Mouse (Mus musculus): Measurements from ENCODE around the gene Ing4. TPM values are rescaled to one million over a fixed set of nuclear protein-coding genes. Genes with fewer than 3 reads are reported as not detected.
A peak's percentile ranks its signal among the peaks of the same experiment; 100 is the strongest.

The Ing4 gene
- polyA plus RNA-seq, 1 experiment from 2014 or later = 134 TPM

GRCm38 (mm10) chr6:124999091-124999490, 40.5 kb upstream of the Ing4 start:
- Histone ChIP-seq H3K27me3 (ENCODE audit: control insufficient read depth, insufficient read depth, low read length) (peaks cover 64% of the 10 kb centered on the region), H3K9ac (ENCODE audit: low read length) (no peak overlapping the region), H3K27ac (replicated peaks; ENCODE audit: low read depth, low read length) (no peak overlapping the region), H3K4me3 (ENCODE audit: low read depth, low read length) (no peak overlapping the region), H3K4me1 (ENCODE audit: control insufficient read depth, insufficient read depth, low read length) (0 out of 2 replicates have a peak, but pooled peaks cover 3% of the 10 kb centered on the region), H3K9me3 (ENCODE audit: control insufficient read depth, low read length) (no peaks in the 10 kb centered on the region), H3K36me3 (ENCODE audit: control insufficient read depth, insufficient read depth, low read length) (no peaks in the 10 kb centered on the region), H3K4me2 (ENCODE audit: low read depth, severe bottlenecking) (no peak overlapping the region)
- DNase-seq (ENCODE audit: low spot score) = no peak
- no peak for ATAC-seq (ENCODE audit: insufficient number of reproducible peaks, low FRiP score, low TSS enrichment, low read depth)
- whole genome bisulfite sequencing = 27% methylated on average over 14 of the region's 14 CpGs

- ATAC-seq (ENCODE audit: insufficient number of reproducible peaks, low FRiP score, low TSS enrichment, low read depth) (no peak), DNase-seq (ENCODE audit: low spot score) (no peak)
- Histone ChIP-seq H3K4me2 (ENCODE audit: low read depth, severe bottlenecking) (no peak overlapping the region), H3K36me3 (ENCODE audit: control insufficient read depth, insufficient read depth, low read length) (no peaks in the 10 kb centered on the region), H3K9ac (ENCODE audit: low read length) (no peak overlapping the region), H3K4me1 (ENCODE audit: control insufficient read depth, insufficient read depth, low read length) (0 out of 2 replicates have a peak, but pooled peaks cover 3% of the 10 kb centered on the region), H3K4me3 (ENCODE audit: low read depth, low read length) (no peak overlapping the region), H3K9me3 (ENCODE audit: control insufficient read depth, low read length) (no peaks in the 10 kb centered on the region), H3K27me3 (ENCODE audit: control insufficient read depth, insufficient read depth, low read length) (peaks cover 61% of the 10 kb centered on the region), H3K27ac (replicated peaks; ENCODE audit: low read depth, low read length) (no peak overlapping the region)
- 26% methylated on average over 10 of the region's 10 CpGs for WGBS
Measured at GRCm38 (mm10) chr6:124999546-124999945, 40.0 kb upstream of the Ing4 start.

GRCm38 (mm10) chr6:125003706-125004105, 35.9 kb upstream of the Ing4 start:
- Histone ChIP-seq H3K27me3 (ENCODE audit: control insufficient read depth, insufficient read depth, low read length) (peaks cover 26% of the 10 kb centered on the region), H3K4me2 (ENCODE audit: low read depth, severe bottlenecking) (no peak overlapping the region), H3K4me1 (ENCODE audit: control insufficient read depth, insufficient read depth, low read length) (no peaks in the 10 kb centered on the region; the same call in 1 of the 2 replicates), H3K36me3 (ENCODE audit: control insufficient read depth, insufficient read depth, low read length) (no peaks in the 10 kb centered on the region), H3K27ac (replicated peaks; ENCODE audit: low read depth, low read length) (no peak overlapping the region), H3K4me3 (ENCODE audit: low read depth, low read length) (no peak overlapping the region), H3K9ac (ENCODE audit: low read length) (no peak overlapping the region), H3K9me3 (ENCODE audit: control insufficient read depth, low read length) (no peaks in the 10 kb centered on the region)
- DNase-seq (ENCODE audit: low spot score) = no peak
- 45% methylated on average over 3 of the region's 3 CpGs for WGBS
- no peak for ATAC-seq (ENCODE audit: insufficient number of reproducible peaks, low FRiP score, low TSS enrichment, low read depth)

- Histone ChIP-seq H3K27ac (replicated peaks; ENCODE audit: low read depth, low read length) (no peak overlapping the region), H3K9me3 (ENCODE audit: control insufficient read depth, low read length) (no peaks in the 10 kb centered on the region), H3K27me3 (ENCODE audit: control insufficient read depth, insufficient read depth, low read length) (peaks cover 12% of the 10 kb centered on the region), H3K9ac (ENCODE audit: low read length) (no peak overlapping the region), H3K36me3 (ENCODE audit: control insufficient read depth, insufficient read depth, low read length) (no peaks in the 10 kb centered on the region), H3K4me2 (ENCODE audit: low read depth, severe bottlenecking) (no peak overlapping the region), H3K4me3 (ENCODE audit: low read depth, low read length) (no peak overlapping the region), H3K4me1 (ENCODE audit: control insufficient read depth, insufficient read depth, low read length) (peaks cover 3% of the 10 kb centered on the region; the same call in 1 of the 2 replicates)
- no peak for DNase-seq (ENCODE audit: low spot score)
- WGBS = 30% methylated on average over 3 of the region's 3 CpGs
- no peak for ATAC-seq (ENCODE audit: insufficient number of reproducible peaks, low FRiP score, low TSS enrichment, low read depth)
Measured at GRCm38 (mm10) chr6:125005086-125005485, 34.5 kb upstream of the Ing4 start.

- 45% methylated on average over 13 of the region's 13 CpGs for WGBS
- H3K9me3 ChIP-seq (ENCODE audit: control insufficient read depth, low read length) = no peaks in the 10 kb centered on the region
- peak overlapping the region; percentile 62 for H3K4me3 ChIP-seq (ENCODE audit: low read depth, low read length)
- H3K9ac ChIP-seq (ENCODE audit: low read length) = peak overlapping the region; percentile 70
- H3K27me3 ChIP-seq (ENCODE audit: control insufficient read depth, insufficient read depth, low read length) = no peaks in the 10 kb centered on the region
- no peak overlapping the region for H3K27ac ChIP-seq (replicated peaks; ENCODE audit: low read depth, low read length)
- H3K36me3 ChIP-seq (ENCODE audit: control insufficient read depth, insufficient read depth, low read length) = peaks cover 4% of the 10 kb centered on the region; the same call in 1 of the 2 replicates
- peak overlapping the region; percentile 67 for H3K4me2 ChIP-seq (ENCODE audit: low read depth, severe bottlenecking)
- ATAC-seq (ENCODE audit: insufficient number of reproducible peaks, low FRiP score, low TSS enrichment, low read depth) = no peak
- H3K4me1 ChIP-seq (ENCODE audit: control insufficient read depth, insufficient read depth, low read length) = peaks cover 4% of the 10 kb centered on the region; the same call in 1 of the 2 replicates
- DNase-seq (ENCODE audit: low spot score) = peak; percentile 33
Measured at GRCm38 (mm10) chr6:125008060-125008459, 31.5 kb upstream of the Ing4 start.

GRCm38 (mm10) chr6:125008586-125009128, 30.9 kb upstream of the Ing4 start:
- Histone ChIP-seq H3K9ac (ENCODE audit: low read length) (peak overlapping the region; percentile 88), H3K4me3 (ENCODE audit: low read depth, low read length) (peak overlapping the region; percentile 62), H3K36me3 (ENCODE audit: control insufficient read depth, insufficient read depth, low read length) (peaks cover 6% of the 10 kb centered on the region; the same call in 1 of the 2 replicates), H3K27me3 (ENCODE audit: control insufficient read depth, insufficient read depth, low read length) (no peaks in the 10 kb centered on the region), H3K27ac (replicated peaks; ENCODE audit: low read depth, low read length) (peak overlapping the region; percentile 98), H3K4me1 (ENCODE audit: control insufficient read depth, insufficient read depth, low read length) (peaks cover 4% of the 10 kb centered on the region; the same call in 1 of the 2 replicates), H3K9me3 (ENCODE audit: control insufficient read depth, low read length) (no peaks in the 10 kb centered on the region), H3K4me2 (ENCODE audit: low read depth, severe bottlenecking) (peak overlapping the region; percentile 85)
- DNase-seq (ENCODE audit: low spot score) (peak; percentile 97), ATAC-seq (ENCODE audit: insufficient number of reproducible peaks, low FRiP score, low TSS enrichment, low read depth) (peak; percentile 97)
- 1% methylated on average over 32 of the region's 34 CpGs for WGBS

- WGBS = no CpG with 5 or more reads among the region's 3 CpGs
- Histone ChIP-seq H3K9me3 (ENCODE audit: control insufficient read depth, low read length) (no peaks in the 10 kb centered on the region), H3K27me3 (ENCODE audit: control insufficient read depth, insufficient read depth, low read length) (no peaks in the 10 kb centered on the region), H3K4me2 (ENCODE audit: low read depth, severe bottlenecking) (peak within 1 kb of the TSS; percentile 85), H3K27ac (replicated peaks; ENCODE audit: low read depth, low read length) (peak within 1 kb of the TSS; percentile 98), H3K36me3 (ENCODE audit: control insufficient read depth, insufficient read depth, low read length) (peaks cover 6% of the 10 kb centered on the region; the same call in 1 of the 2 replicates), H3K4me3 (ENCODE audit: low read depth, low read length) (peak within 1 kb of the TSS; percentile 62), H3K4me1 (ENCODE audit: control insufficient read depth, insufficient read depth, low read length) (peaks cover 4% of the 10 kb centered on the region; the same call in 1 of the 2 replicates), H3K9ac (ENCODE audit: low read length) (peak within 1 kb of the TSS; percentile 88)
- no peak for DNase-seq (ENCODE audit: low spot score)
- no peak for ATAC-seq (ENCODE audit: insufficient number of reproducible peaks, low FRiP score, low TSS enrichment, low read depth)
Measured at GRCm38 (mm10) chr6:125009129-125009180, 30.6 kb upstream of the Ing4 start, which contains the start of gene Zfp384. Gene Zfp384 (plus strand): TSS chr6:125009145.

GRCm38 (mm10) chr6:125009181-125010073, 30.1 kb upstream of the Ing4 start:
- H3K9me3 ChIP-seq (ENCODE audit: control insufficient read depth, low read length) = no peaks in the 10 kb centered on the region
- H3K27me3 ChIP-seq (ENCODE audit: control insufficient read depth, insufficient read depth, low read length) = no peaks in the 10 kb centered on the region
- H3K4me1 ChIP-seq (ENCODE audit: control insufficient read depth, insufficient read depth, low read length) = peaks cover 4% of the 10 kb centered on the region; the same call in 1 of the 2 replicates
- DNase-seq (ENCODE audit: low spot score) = peak; percentile 87
- H3K4me3 ChIP-seq (ENCODE audit: low read depth, low read length) = peak overlapping the region; percentile 62
- peak overlapping the region; percentile 85 for H3K4me2 ChIP-seq (ENCODE audit: low read depth, severe bottlenecking)
- peak; percentile 85 for ATAC-seq (ENCODE audit: insufficient number of reproducible peaks, low FRiP score, low TSS enrichment, low read depth)
- H3K36me3 ChIP-seq (ENCODE audit: control insufficient read depth, insufficient read depth, low read length) = peaks cover 6% of the 10 kb centered on the region; the same call in 1 of the 2 replicates
- H3K9ac ChIP-seq (ENCODE audit: low read length) = peak overlapping the region; percentile 88
- 1% methylated on average over 56 of the region's 78 CpGs for WGBS
- H3K27ac ChIP-seq (replicated peaks; ENCODE audit: low read depth, low read length) = peak overlapping the region; percentile 98
